Mouse (Mus musculus) liver, postnatal 0 days (tissue): Measurements from ENCODE around the gene Plekhg3. TPM values are rescaled to one million over a fixed set of nuclear protein-coding genes. Genes with fewer than 3 reads are reported as not detected.

ENCODE experiments used
- ATAC-seq: fragments of 200-750 bp; cut with Nextera tagmentation; 2 replicates; pipeline ENCODE4 v1.8.0; 2017; ENCODE audit warnings: mild to moderate bottlenecking, moderate library complexity
- DNase-seq: peaks from one replicate; pipeline ENCODE4 v3.0.0-alpha.2; 2016
- H3K27ac ChIP-seq: fragments of 300-500 bp; sonication (generic); 2 replicates; pipeline ENCODE4 v1.5.1; 2014; ENCODE audit warnings: antibody characterized with exemption, moderate library complexity, mild to moderate bottlenecking, low read depth
- H3K27me3 ChIP-seq: fragments of 300-500 bp; sonication (generic); 2 replicates; pipeline ENCODE4 v1.6.1; 2014; ENCODE audit warnings: low read length, control low read depth, mixed read lengths; ENCODE audit not compliant: insufficient read depth
- H3K36me3 ChIP-seq: fragments of 300-500 bp; sonication (generic); replicated peaks from 2 replicates; pipeline ENCODE4 v1.6.1; 2014; ENCODE audit warnings: mild to moderate bottlenecking, control low read depth, low read length, moderate library complexity, mixed read lengths; ENCODE audit not compliant: insufficient read depth
- H3K4me1 ChIP-seq: fragments of 300-500 bp; sonication (generic); 2 replicates; pipeline ENCODE4 v1.6.1; 2014; ENCODE audit warnings: antibody characterized with exemption, mild to moderate bottlenecking, control low read depth; ENCODE audit not compliant: insufficient read depth
- H3K4me2 ChIP-seq: fragments of 300-500 bp; sonication (generic); 2 replicates; pipeline ENCODE4 v1.6.1; 2014; ENCODE audit warnings: low read depth, mild to moderate bottlenecking, low read length, moderate library complexity, mixed read lengths
- H3K4me3 ChIP-seq: fragments of 300-500 bp; sonication (generic); 2 replicates; pipeline ENCODE4 v1.5.1; 2014; ENCODE audit warnings: low read depth, low read length
- H3K9ac ChIP-seq: fragments of 300-500 bp; sonication (generic); replicated peaks from 2 replicates; pipeline ENCODE4 v1.6.1; 2014; ENCODE audit warnings: mild to moderate bottlenecking, moderate library complexity
- H3K9me3 ChIP-seq: fragments of 300-500 bp; sonication (generic); 2 replicates; pipeline ENCODE4 v1.6.1; 2016; ENCODE audit warnings: mild to moderate bottlenecking, control low read depth, low read length, mixed read lengths
- CTCF ChIP-seq: sonication (generic); IDR thresholded peaks from 2 replicates; pipeline ENCODE4 v1.5.1; 2016; ENCODE audit warnings: antibody characterized with exemption, low read depth
- EP300 ChIP-seq: IDR thresholded peaks from 2 replicates; pipeline ENCODE4 v1.6.1; 2016; ENCODE audit warnings: antibody characterized with exemption, low read depth, mild to moderate bottlenecking
- WGBS: fragments of 180-500 bp; shearing (Covaris S2); extraction: QIAGEN DNeasy Blood & Tissue Kit; methylation state at CpG from one replicate; pipeline ENCODE4 v1.1.7; 2014; ENCODE audit not compliant: insufficient replicate concordance; 5-methylcytosine and 5-hydroxymethylcytosine counted together
- polyA plus RNA-seq: library from polyadenylated mRNA; unstranded; fragments of >200 nt; fragmentation: Nextera tagmentation; extraction: Ambion mirVana; gene quantifications from 2 replicates; pipeline ENCODE4 v1.2.1, GENCODE M21; 2015

Gene Plekhg3
- polyA plus RNA-seq, 1 experiment from 2014 or later, result 3.7 TPM

GRCm38 (mm10) chr12:76578465-76578864 lies 47.8 kb downstream of the Plekhg3 start:
- H3K9ac ChIP-seq, result no peak overlapping the region
- H3K9me3 ChIP-seq, result no peaks in the 10 kb centered on the region
- no peak overlapping the region for H3K4me2 ChIP-seq
- peaks cover 47% of the 10 kb centered on the region for H3K36me3 ChIP-seq
- no peaks in the 10 kb centered on the region for H3K27me3 ChIP-seq
- 67% methylated on average over 2 of the region's 2 CpGs for WGBS
- DNase-seq, result no peak
- H3K4me1 ChIP-seq, result peaks cover 25% of the 10 kb centered on the region
- H3K4me3 ChIP-seq, result no peak overlapping the region
- no peak for TF ChIP-seq EP300
- no peak for TF ChIP-seq CTCF
- H3K27ac ChIP-seq, result no peak overlapping the region
- ATAC-seq, result no peak

- Histone ChIP-seq H3K27me3 (no peaks in the 10 kb centered on the region), H3K9me3 (no peaks in the 10 kb centered on the region), H3K4me2 (no peak overlapping the region), H3K36me3 (peaks cover 38% of the 10 kb centered on the region), H3K27ac (no peak overlapping the region), H3K9ac (no peak overlapping the region), H3K4me1 (peaks cover 25% of the 10 kb centered on the region), H3K4me3 (no peak overlapping the region)
- WGBS, result 60% methylated on average over 1 of the region's 1 CpGs
- TF ChIP-seq EP300 (no peak), CTCF (no peak)
- no peak for DNase-seq
- no peak for ATAC-seq
These were observed 49.1 kb downstream of the Plekhg3 start for GRCm38 (mm10) chr12:76579806-76580205.

GRCm38 (mm10) chr12:76582139-76582538 lies 51.4 kb downstream of the Plekhg3 start:
- no peaks in the 10 kb centered on the region for H3K27me3 ChIP-seq
- peaks cover 25% of the 10 kb centered on the region for H3K4me1 ChIP-seq
- H3K36me3 ChIP-seq, result peaks cover 15% of the 10 kb centered on the region
- no peak overlapping the region for H3K4me3 ChIP-seq
- ATAC-seq, result peak; percentile 22; the same call in 1 of the 2 replicates
- no peak for DNase-seq
- no peak overlapping the region for H3K9ac ChIP-seq
- H3K4me2 ChIP-seq, result no peak overlapping the region
- 83% methylated on average over 3 of the region's 3 CpGs for WGBS
- H3K27ac ChIP-seq, result no peak overlapping the region
- no peaks in the 10 kb centered on the region for H3K9me3 ChIP-seq
- TF ChIP-seq CTCF, result no peak
- TF ChIP-seq EP300, result no peak

GRCm38 (mm10) chr12:76582841-76583240 lies 52.1 kb downstream of the Plekhg3 start:
- H3K27ac ChIP-seq, result no peak overlapping the region
- peaks cover 8% of the 10 kb centered on the region for H3K36me3 ChIP-seq
- H3K4me2 ChIP-seq, result no peak overlapping the region
- 20% methylated on average over 6 of the region's 6 CpGs for WGBS
- H3K4me1 ChIP-seq, result peaks cover 25% of the 10 kb centered on the region
- DNase-seq (no peak), ATAC-seq (peak; percentile 7; the same call in 1 of the 2 replicates)
- no peaks in the 10 kb centered on the region for H3K9me3 ChIP-seq
- H3K27me3 ChIP-seq, result no peaks in the 10 kb centered on the region
- TF ChIP-seq CTCF (no peak), EP300 (no peak)
- H3K9ac ChIP-seq, result no peak overlapping the region; the same call in 1 of the 2 replicates
- no peak overlapping the region for H3K4me3 ChIP-seq

- H3K27me3 ChIP-seq, result no peaks in the 10 kb centered on the region
- H3K36me3 ChIP-seq, result peaks cover 3% of the 10 kb centered on the region
- WGBS, result 80% methylated on average over 7 of the region's 7 CpGs
These were observed 52.8 kb downstream of the Plekhg3 start for GRCm38 (mm10) chr12:76583454-76583853.

GRCm38 (mm10) chr12:76585028-76585427 lies 54.3 kb downstream of the Plekhg3 start:
- Histone ChIP-seq H3K27ac (no peak overlapping the region), H3K4me2 (no peak overlapping the region), H3K9ac (no peak overlapping the region), H3K27me3 (no peaks in the 10 kb centered on the region), H3K36me3 (no peaks in the 10 kb centered on the region), H3K4me1 (peaks cover 19% of the 10 kb centered on the region), H3K4me3 (no peak overlapping the region), H3K9me3 (no peaks in the 10 kb centered on the region)
- TF ChIP-seq EP300 (no peak), CTCF (peak; percentile 49)
- ATAC-seq (no peak), DNase-seq (no peak)

More at GRCm38 (mm10) chr12:76583454-76583853, 52.8 kb downstream of the Plekhg3 start:
- Histone ChIP-seq H3K4me2 (no peak overlapping the region), H3K27ac (no peak overlapping the region), H3K9ac (no peak overlapping the region), H3K4me3 (no peak overlapping the region), H3K9me3 (no peaks in the 10 kb centered on the region), H3K4me1 (peaks cover 25% of the 10 kb centered on the region)
- DNase-seq (no peak), ATAC-seq (no peak)
- TF ChIP-seq CTCF (no peak), EP300 (no peak)

GRCm38 (mm10) chr12:76587357-76587756 lies 56.7 kb downstream of the Plekhg3 start:
- ATAC-seq (no peak), DNase-seq (no peak)
- no peaks in the 10 kb centered on the region for H3K36me3 ChIP-seq
- no peak overlapping the region for H3K9ac ChIP-seq
- no peaks in the 10 kb centered on the region for H3K9me3 ChIP-seq
- no peaks in the 10 kb centered on the region for H3K27me3 ChIP-seq
- H3K27ac ChIP-seq, result no peak overlapping the region
- no peak overlapping the region for H3K4me3 ChIP-seq
- WGBS, result 80% methylated on average over 11 of the region's 11 CpGs
- no peak overlapping the region for H3K4me2 ChIP-seq
- peaks cover 8% of the 10 kb centered on the region for H3K4me1 ChIP-seq
- TF ChIP-seq CTCF (no peak), EP300 (no peak)
